Mouse (Mus musculus) kidney, embryonic 14.5 days (tissue): ENCODE results near the gene Arhgef10l. TPM values are rescaled to one million over a fixed set of nuclear protein-coding genes. Genes with fewer than 3 reads are reported as not detected.

Source experiments
- ATAC-seq: fragments of 200-750 bp; cut with Nextera tagmentation; 2 replicates; pipeline ENCODE4 v1.8.0; 2017; ENCODE audit warnings: moderate number of reproducible peaks, mild to moderate bottlenecking, moderate TSS enrichment, moderate library complexity; ENCODE audit not compliant: low FRiP score, low TSS enrichment
- H3K27ac ChIP-seq: fragments of 300-500 bp; sonication (generic); 2 replicates; pipeline ENCODE4 v1.5.1; 2014; ENCODE audit warnings: low read depth, mild to moderate bottlenecking, low read length, moderate library complexity, mixed read lengths
- H3K27me3 ChIP-seq: fragments of 300-500 bp; sonication (generic); 2 replicates; pipeline ENCODE4 v1.6.1; 2014; ENCODE audit warnings: mild to moderate bottlenecking, low read length; ENCODE audit not compliant: control insufficient read depth, insufficient read depth
- H3K36me3 ChIP-seq: fragments of 300-500 bp; sonication (generic); 2 replicates; pipeline ENCODE4 v1.6.1; 2014; ENCODE audit warnings: low read length, mixed read lengths; ENCODE audit not compliant: control insufficient read depth, insufficient read depth
- H3K4me1 ChIP-seq: fragments of 300-500 bp; sonication (generic); 2 replicates; pipeline ENCODE4 v1.6.1; 2014; ENCODE audit warnings: low read length, mixed read lengths; ENCODE audit not compliant: control insufficient read depth, insufficient read depth
- H3K4me2 ChIP-seq: fragments of 300-500 bp; sonication (generic); replicated peaks from 2 replicates; pipeline ENCODE4 v1.6.1; 2014; ENCODE audit warnings: low read depth, mild to moderate bottlenecking, low read length
- H3K4me3 ChIP-seq: fragments of 300-500 bp; sonication (generic); 2 replicates; pipeline ENCODE4 v1.5.1; 2014; ENCODE audit warnings: mild to moderate bottlenecking, low read length
- H3K9ac ChIP-seq: fragments of 300-500 bp; sonication (generic); 2 replicates; pipeline ENCODE4 v1.6.1; 2014; ENCODE audit warnings: low read depth, mild to moderate bottlenecking, low read length, moderate library complexity
- H3K9me3 ChIP-seq: fragments of 300-500 bp; sonication (generic); 2 replicates; pipeline ENCODE4 v1.6.1; 2016; ENCODE audit warnings: low read length; ENCODE audit not compliant: control insufficient read depth
- WGBS: fragments of 180-500 bp; shearing (Covaris S2); extraction: QIAGEN DNeasy Blood & Tissue Kit; methylation state at CpG from one replicate; pipeline ENCODE4 v1.1.7; 2014; 5-methylcytosine and 5-hydroxymethylcytosine counted together
- polyA plus RNA-seq: library from polyadenylated mRNA; unstranded; fragments of >200 nt; fragmentation: Nextera tagmentation; extraction: Ambion mirVana; gene quantifications from 2 replicates; pipeline ENCODE4 v1.2.1, GENCODE M21; 2014

The Arhgef10l gene
- polyA plus RNA-seq, 1 experiment from 2014 or later: 18.2 TPM

DNA sequence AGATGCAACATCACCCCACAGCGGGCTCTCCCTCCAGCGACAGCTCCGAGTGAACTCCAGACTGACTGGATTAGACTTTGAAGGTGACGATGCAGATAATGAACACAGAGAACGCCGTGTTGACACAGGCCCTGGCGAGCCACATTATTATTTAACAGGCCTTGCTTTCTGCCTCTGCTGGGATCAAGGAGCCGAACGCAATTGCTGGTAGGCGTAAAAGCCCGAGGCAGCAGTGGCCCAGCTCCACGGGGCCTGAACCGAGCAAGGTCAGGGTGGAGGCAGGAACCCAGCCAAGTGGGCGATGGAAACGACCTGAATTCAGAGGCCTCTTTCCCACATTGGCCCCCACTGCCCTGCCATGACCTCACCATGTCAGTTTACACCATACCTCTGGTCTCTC, 133.5 kb downstream of the Arhgef10l start:
- 39% methylated on average over 15 of the region's 15 CpGs for WGBS
- no peak for ATAC-seq
- H3K36me3 ChIP-seq: peaks cover 37% of the 10 kb centered on the region; the same call in 1 of the 2 replicates
- 0 out of 2 replicates have a peak, but pooled peaks cover 2% of the 10 kb centered on the region for H3K4me1 ChIP-seq
- H3K9ac ChIP-seq: no peak overlapping the region
- no peaks in the 10 kb centered on the region for H3K9me3 ChIP-seq
- H3K4me2 ChIP-seq: no peak overlapping the region
- no peak overlapping the region for H3K4me3 ChIP-seq
- H3K27me3 ChIP-seq: no peaks in the 10 kb centered on the region
- no peak overlapping the region for H3K27ac ChIP-seq

DNA sequence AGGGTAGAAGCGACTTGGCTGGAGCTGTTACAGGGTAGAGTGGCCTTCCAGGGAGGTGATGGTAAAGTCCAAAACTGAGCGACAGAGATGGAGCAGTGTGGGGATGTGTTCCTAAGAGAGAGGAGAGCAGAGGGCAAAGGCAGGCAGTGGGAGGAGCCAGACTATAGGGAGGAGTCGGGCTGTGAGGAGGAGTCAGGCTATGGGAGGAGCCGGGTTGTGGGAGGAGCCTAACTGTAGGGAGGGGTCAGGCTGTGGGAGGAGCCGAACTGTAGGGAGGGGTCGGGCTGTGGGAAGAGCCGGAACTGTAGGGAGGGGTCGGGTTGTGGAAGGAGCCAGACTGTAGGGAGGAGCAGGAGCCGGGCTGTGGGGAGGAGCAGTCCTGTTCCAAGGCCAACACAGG, 134.8 kb downstream of the Arhgef10l start:
- Histone ChIP-seq H3K4me2 (no peak overlapping the region), H3K36me3 (peaks cover 28% of the 10 kb centered on the region; the same call in 1 of the 2 replicates), H3K4me3 (no peak overlapping the region), H3K27me3 (no peaks in the 10 kb centered on the region), H3K9ac (no peak overlapping the region), H3K9me3 (no peaks in the 10 kb centered on the region), H3K27ac (no peak overlapping the region), H3K4me1 (0 out of 2 replicates have a peak, but pooled peaks cover 3% of the 10 kb centered on the region)
- WGBS: 38% methylated on average over 9 of the region's 9 CpGs
- ATAC-seq: peak; percentile 36; the same call in 1 of the 2 replicates

DNA sequence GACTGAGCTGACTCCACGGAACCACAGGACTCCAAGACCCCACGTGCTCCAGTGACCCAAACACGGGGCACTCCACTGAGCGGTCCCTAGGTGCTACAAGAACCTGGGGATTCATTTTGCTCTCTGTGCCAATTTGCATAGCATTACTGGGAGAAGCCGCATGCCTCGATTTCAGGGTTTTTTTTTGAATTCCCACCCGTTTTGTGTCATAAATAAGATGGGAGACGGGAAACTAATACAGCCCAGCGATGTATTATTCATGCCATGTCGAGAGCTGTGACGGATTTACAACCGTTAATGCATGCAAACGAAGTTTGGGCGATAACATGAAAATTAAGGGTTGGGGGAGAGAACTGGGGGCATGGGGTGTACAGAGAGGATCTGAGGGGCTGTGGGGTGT, 136.1 kb downstream of the Arhgef10l start:
- H3K9ac ChIP-seq: no peak overlapping the region
- no peak overlapping the region for H3K4me2 ChIP-seq
- no peak overlapping the region for H3K4me3 ChIP-seq
- no peak overlapping the region for H3K27ac ChIP-seq
- ATAC-seq: no peak
- H3K27me3 ChIP-seq: no peaks in the 10 kb centered on the region
- 66% methylated on average over 14 of the region's 14 CpGs for WGBS
- H3K36me3 ChIP-seq: peaks cover 19% of the 10 kb centered on the region; the same call in 1 of the 2 replicates
- H3K4me1 ChIP-seq: peaks cover 11% of the 10 kb centered on the region; the same call in 1 of the 2 replicates
- no peaks in the 10 kb centered on the region for H3K9me3 ChIP-seq

DNA sequence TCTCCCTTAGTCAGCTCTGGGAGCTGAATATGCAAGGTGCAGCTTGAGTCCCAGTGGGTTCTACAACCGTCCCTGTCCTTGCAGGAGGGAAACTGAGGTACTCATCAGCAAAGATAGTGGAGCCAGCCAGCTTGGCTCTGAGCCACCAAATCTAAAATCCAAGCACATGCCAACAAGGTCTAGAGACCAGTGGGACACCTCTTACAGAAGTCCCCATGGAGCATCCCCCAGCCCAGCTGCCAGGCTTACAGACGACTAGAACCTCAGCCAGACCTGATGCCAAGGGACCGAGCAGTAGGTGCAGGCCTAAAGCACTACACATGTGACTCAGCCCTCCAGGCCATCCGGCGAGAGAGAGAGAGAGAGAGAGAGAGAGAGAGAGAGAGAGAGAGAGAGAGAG, 137.4 kb downstream of the Arhgef10l start:
- no peak for ATAC-seq
- 84% methylated on average over 5 of the region's 5 CpGs for WGBS

DNA sequence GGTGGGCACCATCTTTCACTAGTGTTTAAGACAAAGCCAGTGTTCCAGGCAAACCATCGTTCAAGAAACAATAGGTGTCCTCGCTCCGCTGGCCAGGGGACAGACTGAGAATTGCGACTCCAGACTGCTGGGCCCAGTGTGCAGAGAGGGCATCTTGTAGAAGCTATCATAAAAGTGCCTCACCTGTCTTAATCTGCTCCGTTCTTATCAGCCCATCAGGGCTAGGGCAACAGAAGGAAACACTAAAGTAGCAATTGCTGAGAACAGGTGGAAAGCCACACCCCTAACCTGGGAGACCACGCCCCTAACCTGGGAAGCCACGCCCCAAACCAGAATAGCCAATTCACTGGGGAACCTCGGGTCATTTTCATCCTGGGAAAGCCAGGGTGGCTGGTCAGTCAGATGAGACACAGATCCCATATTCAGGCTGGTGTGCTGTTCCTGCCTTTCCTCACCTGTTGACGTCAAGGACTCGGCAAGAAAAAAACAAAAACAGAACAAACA, 140.1 kb downstream of the Arhgef10l start:
- WGBS: 66% methylated on average over 10 of the region's 10 CpGs
- Histone ChIP-seq H3K9ac (no peak overlapping the region), H3K27me3 (no peaks in the 10 kb centered on the region), H3K4me2 (no peak overlapping the region), H3K36me3 (peaks cover 3% of the 10 kb centered on the region; the same call in 1 of the 2 replicates), H3K4me3 (no peak overlapping the region), H3K9me3 (no peaks in the 10 kb centered on the region), H3K27ac (no peak overlapping the region), H3K4me1 (peaks cover 11% of the 10 kb centered on the region; the same call in 1 of the 2 replicates)
- no peak for ATAC-seq

More for the DNA sequence above, 137.4 kb downstream of the Arhgef10l start:
- Histone ChIP-seq H3K4me3 (no peak overlapping the region), H3K27ac (no peak overlapping the region), H3K4me1 (peaks cover 11% of the 10 kb centered on the region; the same call in 1 of the 2 replicates), H3K9me3 (no peaks in the 10 kb centered on the region), H3K9ac (no peak overlapping the region), H3K27me3 (no peaks in the 10 kb centered on the region), H3K36me3 (peaks cover 16% of the 10 kb centered on the region; the same call in 1 of the 2 replicates), H3K4me2 (no peak overlapping the region)

DNA sequence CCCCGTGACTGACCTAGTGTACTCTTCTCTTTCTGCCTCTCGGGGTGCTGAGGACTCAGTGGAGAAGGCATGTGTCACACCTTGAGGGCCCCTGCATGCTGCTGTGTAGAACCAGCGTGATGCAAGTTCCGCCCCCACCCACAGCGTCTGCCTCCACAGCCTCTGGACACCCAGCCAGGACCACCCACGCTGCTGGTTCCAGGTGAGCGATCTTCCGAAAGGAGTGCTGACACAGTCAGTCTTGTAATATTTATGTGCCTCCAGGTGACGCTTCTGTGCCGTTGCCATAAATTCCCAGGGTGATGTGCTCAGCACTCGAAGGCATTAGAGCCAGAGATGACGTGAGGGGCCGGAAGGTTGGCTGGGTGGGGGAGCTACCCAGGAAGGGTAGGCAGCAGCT, 140.9 kb downstream of the Arhgef10l start:
- Histone ChIP-seq H3K27ac (no peak overlapping the region), H3K4me2 (no peak overlapping the region), H3K9ac (no peak overlapping the region), H3K4me3 (no peak overlapping the region), H3K9me3 (no peaks in the 10 kb centered on the region), H3K36me3 (peaks cover 5% of the 10 kb centered on the region; the same call in 1 of the 2 replicates), H3K27me3 (no peaks in the 10 kb centered on the region), H3K4me1 (peaks cover 11% of the 10 kb centered on the region; the same call in 1 of the 2 replicates)
- peak; percentile 66 for ATAC-seq
- WGBS: 35% methylated on average over 13 of the region's 13 CpGs

DNA sequence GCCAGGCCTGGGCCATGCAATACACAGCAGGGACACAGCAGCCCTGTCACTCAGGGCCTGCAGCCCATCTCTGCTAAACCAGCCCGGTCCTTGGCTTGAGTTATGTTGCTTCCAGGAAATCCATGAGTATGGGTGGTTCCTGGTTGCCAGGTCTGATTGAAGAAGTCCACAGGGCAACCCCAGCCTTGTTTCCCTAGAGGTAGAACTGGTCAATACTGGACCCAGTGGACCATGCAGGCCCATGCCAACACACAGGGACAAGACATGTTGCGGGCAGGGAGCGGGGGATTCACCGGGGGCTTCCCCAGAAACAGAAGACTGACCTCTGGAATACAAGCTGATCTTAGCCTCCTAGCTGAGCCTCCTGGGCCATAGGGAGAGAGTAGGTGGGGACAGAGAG, 142.9 kb downstream of the Arhgef10l start:
- H3K9me3 ChIP-seq: no peaks in the 10 kb centered on the region
- WGBS: 98% methylated on average over 4 of the region's 4 CpGs
- H3K4me2 ChIP-seq: no peak overlapping the region
- no peak overlapping the region for H3K27ac ChIP-seq
- peaks cover 4% of the 10 kb centered on the region; the same call in 1 of the 2 replicates for H3K36me3 ChIP-seq
- H3K4me3 ChIP-seq: no peak overlapping the region
- H3K4me1 ChIP-seq: peaks cover 11% of the 10 kb centered on the region; the same call in 1 of the 2 replicates
- no peak for ATAC-seq
- H3K9ac ChIP-seq: no peak overlapping the region
- H3K27me3 ChIP-seq: no peaks in the 10 kb centered on the region

DNA sequence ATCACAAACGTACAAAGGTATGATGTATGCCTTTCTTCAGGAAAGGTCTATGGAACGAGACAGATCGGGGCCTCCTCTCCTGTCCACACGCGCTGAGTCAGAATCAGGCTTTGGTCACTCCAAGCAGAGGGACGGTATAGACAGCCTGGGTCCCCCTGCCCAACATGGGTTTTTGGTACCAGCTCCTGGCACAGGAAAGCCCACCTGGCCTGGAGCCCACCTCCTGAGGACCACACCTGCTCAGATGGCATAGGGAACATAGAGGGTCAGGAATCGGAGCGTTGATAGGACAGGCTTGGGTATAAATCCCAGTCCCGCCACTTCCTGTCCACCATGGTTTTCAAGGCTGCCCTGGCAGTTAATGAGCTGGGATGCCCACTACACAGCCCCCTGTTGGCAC, 145.1 kb downstream of the Arhgef10l start:
- H3K36me3 ChIP-seq: peaks cover 15% of the 10 kb centered on the region
- no peaks in the 10 kb centered on the region for H3K27me3 ChIP-seq
- no peak overlapping the region for H3K4me3 ChIP-seq
- 90% methylated on average over 9 of the region's 9 CpGs for WGBS
- H3K4me1 ChIP-seq: peaks cover 5% of the 10 kb centered on the region; the same call in 1 of the 2 replicates
- H3K27ac ChIP-seq: no peak overlapping the region
- H3K4me2 ChIP-seq: no peak overlapping the region
- no peak overlapping the region for H3K9ac ChIP-seq
- H3K9me3 ChIP-seq: no peaks in the 10 kb centered on the region
- ATAC-seq: no peak

DNA sequence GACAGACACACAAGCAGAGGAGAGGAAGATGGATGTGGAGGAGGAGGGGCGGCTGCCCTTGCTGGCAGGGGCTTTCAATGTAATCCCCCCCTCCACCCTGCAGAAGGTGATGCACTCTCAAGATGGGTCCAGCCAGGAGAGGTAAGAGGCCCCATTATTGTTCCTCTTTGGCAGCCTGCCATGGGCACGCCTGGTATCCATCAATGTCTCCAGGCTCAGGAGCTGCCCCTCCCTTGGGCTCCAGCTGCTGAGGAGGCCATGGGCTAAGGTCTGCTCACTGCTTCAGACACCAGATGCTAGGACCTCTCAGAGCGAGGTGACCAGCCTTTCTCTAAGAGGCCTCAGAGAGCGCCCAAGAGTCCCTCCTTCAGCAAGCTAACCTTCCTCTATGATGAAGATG, 152.0 kb downstream of the Arhgef10l start:
- H3K9me3 ChIP-seq: no peaks in the 10 kb centered on the region
- H3K4me1 ChIP-seq: no peaks in the 10 kb centered on the region
- 0 out of 2 replicates have a peak, but pooled peaks have one; percentile 44 for ATAC-seq
- no peak overlapping the region for H3K9ac ChIP-seq
- H3K27ac ChIP-seq: no peak overlapping the region
- no peak overlapping the region for H3K4me3 ChIP-seq
- WGBS: 83% methylated on average over 4 of the region's 4 CpGs
- H3K4me2 ChIP-seq: no peak overlapping the region
- no peaks in the 10 kb centered on the region for H3K27me3 ChIP-seq
- peaks cover 29% of the 10 kb centered on the region for H3K36me3 ChIP-seq
